Mouse (Mus musculus) gastrocnemius, postnatal 25 days (tissue): ENCODE measurements around the gene Atxn7l3. TPM values are rescaled to one million over a fixed set of nuclear protein-coding genes. Genes with fewer than 3 reads are reported as not detected.
A peak's percentile ranks its signal among the peaks of the same experiment; 100 is the strongest.

Experiments used
- DNase-seq: peaks from one replicate; pipeline ENCODE4 v3.0.0; 2022
- total RNA-seq, 2 experiments: library from RNA; stranded (reverse); gene quantifications; 1 replicate in 1 of 2; 2 replicates in 1 of 2; pipeline ENCODE4 v1.2.3; 2021

Gene Atxn7l3
- total RNA-seq, 2 experiments from 2014 or later: 12.4 to 13.1 TPM

DNA sequence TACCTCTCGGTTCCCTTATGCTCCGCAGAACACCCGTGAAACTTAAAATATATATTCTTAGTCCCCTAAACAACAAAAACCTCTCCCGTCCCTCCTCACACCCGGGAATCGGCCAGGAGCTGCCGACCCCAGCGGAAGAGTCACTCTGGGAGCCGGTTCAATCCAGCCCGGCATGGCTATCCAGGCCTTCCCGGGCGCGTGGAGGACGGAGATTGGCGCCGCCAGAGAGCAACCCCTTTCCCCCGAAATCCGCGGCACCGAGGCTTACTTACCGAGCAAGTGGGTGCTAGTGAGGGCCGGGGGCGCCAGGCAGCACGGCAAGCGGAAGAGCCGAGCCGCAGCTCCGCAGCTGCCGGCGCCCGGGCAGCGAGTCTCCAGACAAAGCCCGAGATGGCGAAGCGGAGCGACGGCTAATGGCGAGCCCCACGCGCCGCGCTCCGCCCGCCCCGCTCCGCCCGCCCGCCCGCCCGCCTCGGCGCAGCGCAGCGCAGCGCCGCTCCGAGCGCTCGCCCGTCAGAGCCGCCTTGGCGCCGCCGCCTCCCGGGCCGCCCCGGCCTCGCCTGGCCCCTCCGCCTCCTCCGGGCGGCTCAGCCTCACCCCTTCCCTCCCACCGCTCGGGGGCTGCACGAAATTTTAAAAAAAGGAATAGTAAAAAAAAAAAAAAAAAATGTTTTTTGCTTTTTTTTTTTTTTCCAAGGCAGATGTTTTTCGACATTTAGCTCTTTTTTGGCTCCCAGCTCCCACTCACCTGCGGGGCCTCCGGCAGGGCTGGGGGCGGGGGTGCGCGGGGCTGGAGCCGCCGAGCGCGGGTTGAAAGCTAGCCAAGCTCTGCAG lies 22.4 kb upstream of the Atxn7l3 start:
- peak; percentile 67 for DNase-seq

DNA sequence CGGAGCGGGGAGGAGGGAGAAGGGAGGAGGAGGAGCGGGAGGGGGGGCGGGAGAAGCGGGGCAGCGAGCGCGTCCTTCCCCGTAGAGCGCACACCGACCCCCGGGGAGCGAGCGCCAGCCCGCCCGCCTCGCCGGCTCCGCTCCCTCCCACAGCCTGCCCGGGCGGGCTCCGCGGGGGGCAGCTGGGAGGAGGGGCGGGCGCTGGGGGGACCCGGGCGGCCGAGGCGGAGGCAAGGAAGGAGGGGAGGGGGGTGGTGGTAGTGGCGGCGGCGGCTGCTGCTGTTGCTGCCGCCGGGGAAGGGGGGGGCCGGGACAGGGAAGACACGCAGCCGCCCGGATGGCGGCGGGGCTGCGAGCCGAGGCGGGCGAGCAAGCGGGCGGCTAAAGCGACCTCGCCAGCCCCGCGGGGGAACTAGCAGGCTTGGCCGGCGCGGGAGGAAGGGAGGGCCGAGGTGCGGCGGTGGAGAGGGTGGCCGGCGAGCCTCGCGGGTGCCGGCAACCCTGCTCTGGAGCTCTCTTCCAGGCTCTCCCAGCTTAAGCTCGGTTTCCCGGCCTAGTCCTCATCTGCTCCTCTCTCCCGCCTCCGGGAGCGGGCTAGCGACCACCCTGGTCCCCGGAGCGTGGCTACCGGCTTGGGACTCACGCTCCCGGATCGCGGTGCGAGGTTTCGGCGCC lies 21.6 kb upstream of the Atxn7l3 start:
- peak; percentile 89 for DNase-seq

DNA sequence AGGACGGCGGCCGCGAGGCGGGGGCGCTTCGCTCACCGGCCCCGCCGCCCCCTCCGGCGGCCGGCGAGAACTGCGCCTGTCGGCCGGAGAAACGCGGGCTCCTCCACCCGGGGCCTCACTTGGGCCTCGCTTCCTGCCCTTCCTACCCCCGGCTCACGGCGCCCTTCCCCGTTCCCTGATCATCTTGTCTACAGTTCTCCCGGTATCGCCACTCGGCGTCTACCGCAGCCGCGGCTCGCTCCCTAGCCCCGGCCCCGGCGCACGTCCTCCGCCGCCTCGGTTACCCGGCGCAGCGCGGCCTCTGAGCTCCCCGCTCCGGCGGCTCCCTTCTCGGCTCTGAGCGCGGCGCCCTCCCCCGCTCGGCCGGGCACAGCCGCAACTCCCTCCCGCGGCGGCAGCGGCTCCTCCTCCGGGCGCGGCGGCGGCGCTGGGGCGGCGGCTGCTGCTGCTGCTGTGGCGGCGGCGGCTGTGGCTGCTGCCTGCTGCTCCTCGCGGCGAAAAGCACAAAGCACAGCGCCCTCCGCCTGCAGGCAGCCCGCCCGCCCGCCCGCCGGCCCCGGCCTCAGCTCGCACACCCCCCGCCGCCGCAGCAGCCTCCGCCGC lies 21.0 kb upstream of the Atxn7l3 start:
- peak; percentile 77 for DNase-seq

DNA sequence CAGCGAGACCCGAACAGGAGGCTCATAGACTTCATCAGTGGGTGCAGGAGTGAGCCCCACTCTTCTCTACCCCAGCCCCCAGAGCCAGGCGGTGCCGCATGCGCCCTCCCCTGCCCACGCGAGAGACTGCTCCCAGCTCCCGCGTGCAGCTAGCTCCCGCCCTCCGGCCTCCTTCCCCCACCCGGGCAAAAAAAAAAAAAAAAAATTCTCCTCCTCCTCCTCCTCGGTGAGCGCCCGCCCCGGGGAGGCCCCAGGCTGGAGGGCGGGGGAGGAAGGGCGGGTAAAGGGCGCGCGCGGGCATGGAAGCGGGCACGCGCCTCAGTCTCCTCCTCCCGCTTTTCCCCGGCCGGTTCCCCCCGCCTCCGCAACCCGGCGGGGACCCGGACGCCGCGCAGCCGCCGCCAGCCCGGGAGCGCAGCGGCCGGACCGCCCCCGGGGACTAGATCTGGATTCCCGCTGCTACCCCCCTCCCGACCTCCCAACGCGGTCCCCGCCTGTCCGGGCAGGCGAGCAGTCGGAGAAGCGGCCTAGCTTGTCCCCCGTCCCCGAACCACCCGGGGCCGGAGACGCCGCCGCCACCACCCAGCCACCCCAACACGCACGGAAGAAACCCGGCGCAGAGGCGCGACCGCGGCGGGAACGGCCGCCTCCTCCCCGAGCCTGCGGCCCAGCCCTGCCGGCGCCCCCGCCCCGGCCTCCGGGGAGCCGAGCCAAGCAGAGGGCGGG lies 20.3 kb upstream of the Atxn7l3 start:
- DNase-seq: peak; percentile 94

DNA sequence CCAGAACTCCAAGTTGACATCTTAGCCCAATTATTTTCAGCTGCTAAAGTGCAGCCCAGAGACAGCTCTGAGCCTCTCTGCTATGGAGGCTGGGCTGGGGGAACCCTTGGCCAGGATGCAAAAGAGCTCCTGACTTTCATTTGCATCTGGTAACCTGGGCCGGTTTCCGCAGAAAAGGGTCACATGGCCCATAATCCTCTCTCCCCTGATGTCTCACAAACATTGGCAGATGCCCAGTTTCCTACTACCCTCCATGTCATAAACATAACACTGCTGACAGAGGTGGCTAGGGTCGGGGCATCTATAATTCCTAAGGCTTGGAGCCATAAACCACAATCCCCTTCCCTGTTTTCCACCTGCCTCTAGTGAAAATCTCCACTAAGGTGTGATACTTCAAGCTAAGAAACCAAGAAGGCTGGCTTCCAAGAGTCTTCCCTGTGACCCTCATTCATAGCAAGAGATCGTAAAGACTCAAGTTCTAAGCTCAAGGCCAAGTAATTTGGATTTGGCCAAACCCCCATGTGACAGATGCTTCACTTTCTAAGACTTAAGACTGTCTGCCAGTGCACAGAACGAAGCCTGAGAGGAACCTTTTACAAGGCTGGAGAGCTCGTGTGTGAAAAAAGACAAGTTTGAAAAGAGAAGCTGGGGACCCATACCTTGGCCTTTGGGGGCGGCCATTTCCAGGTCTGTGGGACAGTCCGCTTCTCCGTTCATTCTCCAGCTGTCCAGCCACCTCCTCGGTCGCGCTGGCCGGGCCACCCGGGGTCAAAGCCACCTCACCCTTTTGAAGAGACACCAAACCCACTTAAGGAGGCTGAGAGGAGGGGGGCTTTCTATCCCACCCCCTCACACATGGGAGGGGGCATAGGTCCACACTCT lies 19.5 kb upstream of the Atxn7l3 start:
- no peak for DNase-seq

DNA sequence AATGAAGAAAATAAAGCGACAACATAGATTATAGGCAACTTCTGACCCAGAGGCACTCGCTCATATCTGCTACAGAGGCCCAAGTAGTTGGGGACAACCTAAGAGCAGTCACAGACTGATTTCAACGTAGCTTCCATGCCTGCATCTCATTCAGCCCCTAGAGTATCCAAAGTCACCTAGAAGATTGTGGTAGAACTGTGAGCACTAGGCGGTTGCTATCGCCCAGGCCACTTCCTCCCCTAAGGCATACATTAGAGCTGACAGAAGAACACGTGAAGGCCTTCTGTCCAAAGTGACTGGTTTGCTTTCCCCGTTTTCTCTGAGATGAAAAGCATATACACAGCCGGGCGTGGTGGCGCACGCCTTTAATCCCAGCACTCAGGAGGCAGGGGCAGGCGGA lies 17.9 kb upstream of the Atxn7l3 start:
- DNase-seq: no peak

DNA sequence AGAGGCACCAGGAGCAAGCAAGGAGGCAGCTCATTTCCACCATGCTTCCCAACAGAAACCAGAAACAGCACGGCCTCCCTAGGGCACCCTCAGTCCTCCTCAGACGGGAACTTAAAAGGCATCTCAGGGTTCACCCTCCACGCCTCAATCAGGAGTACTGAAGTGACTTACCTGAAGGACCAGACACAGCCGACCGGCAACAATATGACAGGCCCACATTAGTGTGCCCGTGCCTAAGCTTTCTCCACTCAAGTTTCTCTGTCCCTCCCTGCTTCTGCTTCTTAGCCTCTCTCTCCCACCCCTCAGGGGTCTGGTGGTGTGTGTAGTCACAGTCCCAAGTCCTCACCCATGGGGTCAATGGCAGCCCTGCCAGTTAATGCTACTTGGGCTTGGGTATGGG lies 16.2 kb upstream of the Atxn7l3 start:
- no peak for DNase-seq

DNA sequence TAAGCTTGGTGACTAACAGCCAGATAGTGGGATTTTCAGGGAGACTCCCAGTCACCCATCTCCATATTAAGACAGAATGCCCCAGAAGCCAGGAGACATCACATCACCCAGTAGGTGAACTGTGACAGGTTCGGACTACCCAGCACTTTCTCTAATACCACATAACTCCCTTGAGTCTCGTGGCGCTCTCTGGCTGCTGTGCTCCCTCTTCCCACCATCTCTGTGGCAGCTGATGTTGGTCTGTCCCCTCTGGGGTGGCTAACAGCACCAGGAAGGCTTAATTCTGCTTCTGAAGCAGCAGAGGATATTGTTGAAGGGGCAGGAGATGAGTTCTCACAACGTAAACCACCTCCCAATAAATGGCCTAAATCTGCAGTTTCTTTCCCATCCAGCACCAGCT lies 15.5 kb upstream of the Atxn7l3 start:
- no peak for DNase-seq

DNA sequence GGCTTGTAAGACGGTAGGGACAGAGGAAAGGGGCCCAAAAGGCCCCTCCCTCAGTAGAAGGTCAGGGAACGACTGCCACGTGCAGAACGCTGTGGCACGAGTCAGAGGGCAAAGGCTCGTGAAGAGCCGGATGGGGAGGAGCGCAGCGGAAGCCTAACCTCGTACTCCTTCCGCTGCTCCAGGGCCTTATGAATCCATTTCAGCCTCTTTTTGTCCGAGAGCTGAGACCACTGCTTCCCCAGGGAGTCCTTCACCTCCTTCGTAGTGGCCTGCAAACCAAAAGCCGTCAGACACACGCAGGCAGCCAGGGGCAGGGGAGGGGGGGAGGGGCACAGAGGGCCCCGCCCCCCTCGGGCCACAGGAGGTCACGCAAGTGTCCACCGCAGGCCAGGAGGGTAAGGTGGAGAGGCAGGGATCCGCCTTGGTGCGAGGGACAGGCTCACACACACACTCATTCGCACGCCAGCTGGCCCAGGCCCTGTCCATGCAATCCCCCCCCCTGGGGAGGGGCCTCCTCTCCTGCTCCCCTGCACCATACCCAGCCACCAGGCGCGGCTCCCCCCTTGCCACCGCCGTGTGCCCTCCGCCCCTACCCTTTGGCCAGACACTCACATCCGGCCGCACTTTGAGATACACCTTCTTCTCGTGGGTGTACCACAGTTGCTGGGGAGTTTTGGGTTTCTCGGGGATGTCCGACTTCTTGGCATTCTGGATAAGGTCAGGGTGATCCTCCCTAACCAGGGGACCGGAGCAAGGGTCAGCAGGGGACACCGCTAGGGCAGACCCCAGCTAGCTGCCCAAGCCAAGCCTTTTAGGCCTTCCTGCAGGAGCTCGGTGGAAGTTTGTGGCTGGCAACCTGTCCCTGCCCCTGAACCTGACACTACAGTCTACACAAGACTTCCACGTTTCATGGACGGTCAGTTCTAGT lies 14.6 kb upstream of the Atxn7l3 start:
- DNase-seq: no peak

DNA sequence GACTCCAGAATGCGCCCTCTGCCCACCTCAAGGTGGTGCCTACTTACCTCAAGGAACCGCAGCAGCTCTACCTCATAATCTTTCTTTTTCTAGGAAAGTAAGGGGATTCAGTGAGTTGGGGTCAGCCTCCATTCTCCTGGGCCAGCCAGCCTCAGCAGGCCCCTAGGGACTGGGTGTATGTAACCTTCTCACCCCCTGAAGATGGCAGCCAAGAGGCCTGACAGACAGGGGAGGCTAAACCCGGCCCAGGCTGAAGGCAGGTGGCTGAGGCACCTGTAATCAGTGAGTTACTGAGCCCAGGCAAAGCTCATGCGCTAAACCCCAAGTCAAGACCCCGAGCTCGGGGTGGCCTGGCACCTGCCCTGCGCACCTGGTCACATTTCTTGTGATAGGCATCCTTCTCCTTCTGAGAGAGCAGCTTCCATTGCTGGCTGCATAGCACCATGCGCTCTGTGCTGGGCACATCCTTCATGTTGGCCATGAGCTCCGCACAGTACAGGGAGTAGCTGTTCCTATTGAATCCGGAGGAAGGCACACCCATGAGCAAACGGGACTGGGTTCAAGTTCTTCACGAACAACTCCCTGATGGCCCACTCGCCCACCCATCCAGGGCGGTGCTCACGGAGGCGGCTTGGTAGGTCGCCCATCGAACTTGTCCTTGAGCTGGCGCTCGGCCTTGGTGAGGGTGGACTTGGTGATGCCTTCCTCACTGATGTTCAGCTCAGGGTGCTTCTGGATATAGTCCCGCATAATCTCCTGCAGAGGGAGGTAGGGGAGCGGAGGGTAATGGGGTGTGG lies 13.6 kb upstream of the Atxn7l3 start:
- DNase-seq: no peak

DNA sequence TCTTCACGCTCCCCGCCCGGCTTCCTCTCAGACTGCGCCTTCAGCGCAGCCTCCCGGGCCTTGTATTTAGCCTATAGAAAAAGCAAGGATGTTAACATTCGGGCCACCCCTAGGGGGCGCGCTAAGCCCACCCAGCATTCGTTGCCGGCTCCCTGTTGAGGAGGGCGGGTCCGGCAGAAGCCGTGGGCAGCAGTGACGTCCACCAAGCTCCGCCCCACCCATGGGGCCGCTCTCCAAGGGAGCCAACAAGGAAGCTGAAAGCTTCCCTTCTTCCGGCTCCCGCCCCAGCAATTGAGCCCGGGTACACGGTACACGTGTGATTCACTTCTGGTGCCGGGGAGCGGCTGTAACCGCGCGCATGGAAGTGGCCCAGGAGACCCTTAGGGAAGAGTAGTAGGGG lies 12.5 kb upstream of the Atxn7l3 start:
- peak; percentile 95 for DNase-seq

DNA sequence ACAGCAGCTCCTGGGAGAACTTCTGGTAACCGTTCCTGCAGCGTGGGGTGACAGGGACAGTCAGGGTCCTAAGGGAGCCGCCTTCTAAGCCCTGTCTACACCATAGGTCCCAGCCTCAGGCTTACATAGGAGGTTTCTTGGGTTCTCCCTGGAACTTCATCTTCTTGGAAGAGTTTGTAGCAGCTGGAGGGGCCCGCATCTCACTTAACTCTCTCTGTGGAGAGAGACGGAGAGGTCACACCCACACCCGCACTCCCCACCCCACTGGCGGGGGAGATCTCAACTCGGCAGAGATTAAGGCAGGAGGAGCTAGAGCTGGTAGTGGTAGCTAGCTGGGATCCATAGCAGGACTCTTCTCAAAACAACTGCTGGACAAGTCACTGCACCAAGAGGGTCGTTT lies 11.7 kb upstream of the Atxn7l3 start:
- no peak for DNase-seq

DNA sequence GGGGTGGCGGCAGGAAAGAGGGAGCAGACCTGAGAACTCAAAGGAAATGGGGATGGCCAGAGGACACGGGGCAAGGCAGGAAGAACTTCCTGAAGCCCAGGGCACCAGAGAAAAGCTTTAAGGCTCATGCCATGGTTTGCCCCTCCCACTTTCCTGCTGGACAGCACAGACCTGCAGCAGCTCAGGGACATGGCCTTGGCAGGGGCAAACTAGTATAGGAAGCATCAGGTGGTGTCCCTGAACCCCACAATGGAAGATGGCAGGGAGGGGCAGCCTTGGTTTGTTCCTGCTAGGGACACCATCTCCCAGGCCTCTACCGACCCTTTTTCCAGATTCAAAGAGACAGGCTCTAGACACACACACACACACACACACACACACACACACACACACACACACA lies 8.9 kb upstream of the Atxn7l3 start:
- no peak for DNase-seq

DNA sequence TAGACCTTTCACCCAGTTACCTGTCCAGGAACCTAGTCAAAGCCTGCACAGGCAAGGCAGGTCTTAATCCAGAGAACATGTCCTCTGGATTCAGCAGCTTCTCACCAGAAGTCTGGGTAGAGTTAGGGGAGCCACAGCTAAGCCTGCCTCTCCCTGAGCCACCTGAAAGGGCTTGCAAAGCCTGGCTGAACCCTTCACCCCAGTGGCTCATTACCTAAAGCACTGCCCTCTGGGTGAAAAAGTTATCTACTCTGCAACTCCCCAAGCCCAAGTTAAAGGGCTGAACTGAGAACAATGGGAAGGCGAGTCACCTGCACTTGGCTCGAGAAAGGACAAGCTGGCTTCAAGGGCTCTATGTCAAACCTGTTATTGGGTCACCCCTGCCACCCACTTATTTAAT lies 7.7 kb upstream of the Atxn7l3 start:
- DNase-seq: no peak

DNA sequence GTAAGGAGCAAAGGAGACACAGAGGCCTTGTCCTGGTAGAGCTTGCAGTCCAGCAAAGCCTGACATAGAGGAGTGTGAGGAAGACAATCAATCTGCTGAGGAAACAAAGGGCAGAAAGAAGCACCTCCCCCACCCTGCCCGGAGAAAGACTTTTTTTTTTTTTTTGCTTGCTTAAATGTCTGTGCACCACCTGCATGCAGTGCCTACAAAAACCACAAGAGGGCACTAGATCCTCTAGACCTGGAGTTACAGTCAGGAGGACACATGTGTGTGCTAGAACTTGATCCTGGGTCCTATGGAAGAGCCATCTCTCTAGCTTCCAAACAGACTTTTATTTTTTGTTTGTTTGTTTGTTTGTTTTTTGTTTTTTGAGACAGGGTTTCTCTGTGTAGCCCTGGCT lies 3.4 kb upstream of the Atxn7l3 start:
- DNase-seq: no peak

DNA sequence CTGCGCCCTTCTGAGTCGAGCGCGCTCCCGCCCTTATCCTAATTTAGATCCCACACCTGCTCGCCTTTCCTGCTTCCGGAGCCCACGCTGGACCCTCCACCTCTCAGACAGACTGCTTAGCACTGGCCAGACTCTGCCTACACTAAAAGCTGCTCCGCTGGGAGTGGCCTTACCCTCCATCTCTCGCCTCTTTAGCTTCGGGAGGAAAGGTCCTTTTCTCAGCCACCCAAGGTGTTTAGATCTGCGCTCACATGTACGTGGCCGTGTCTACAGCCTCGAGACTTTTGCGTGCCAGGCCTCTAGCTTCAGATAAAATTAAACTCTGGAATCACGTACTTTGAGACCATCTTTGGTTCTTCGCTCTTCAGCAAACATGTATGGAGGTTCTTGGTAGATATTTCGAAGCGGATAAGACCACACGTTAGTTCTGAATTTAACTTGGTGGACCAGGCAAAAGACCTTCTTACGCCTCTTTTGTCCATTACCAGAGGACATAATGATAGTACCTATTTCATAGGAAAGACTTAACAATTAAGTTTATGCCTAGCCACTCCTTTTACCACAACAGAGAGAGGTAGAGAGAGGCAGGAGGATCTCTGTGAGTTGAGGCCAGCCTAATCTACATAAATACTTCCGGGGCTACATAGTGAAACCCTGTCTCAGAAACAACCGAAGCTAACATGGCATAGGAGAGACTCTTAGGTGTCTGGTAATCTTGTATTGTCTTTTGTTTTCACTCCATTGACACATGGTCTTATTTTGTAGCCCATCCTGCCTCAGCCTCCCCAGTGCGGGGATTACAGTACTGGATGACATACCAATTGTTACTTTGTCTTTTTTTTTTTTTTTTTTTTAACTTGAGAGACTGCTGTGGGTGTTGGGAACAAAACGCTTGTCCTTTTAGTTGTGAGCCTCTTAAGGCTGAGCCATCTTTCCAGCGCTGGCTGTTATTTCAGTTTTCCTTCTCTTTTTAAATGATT lies 1.4 kb upstream of the Atxn7l3 start:
- no peak for DNase-seq

DNA sequence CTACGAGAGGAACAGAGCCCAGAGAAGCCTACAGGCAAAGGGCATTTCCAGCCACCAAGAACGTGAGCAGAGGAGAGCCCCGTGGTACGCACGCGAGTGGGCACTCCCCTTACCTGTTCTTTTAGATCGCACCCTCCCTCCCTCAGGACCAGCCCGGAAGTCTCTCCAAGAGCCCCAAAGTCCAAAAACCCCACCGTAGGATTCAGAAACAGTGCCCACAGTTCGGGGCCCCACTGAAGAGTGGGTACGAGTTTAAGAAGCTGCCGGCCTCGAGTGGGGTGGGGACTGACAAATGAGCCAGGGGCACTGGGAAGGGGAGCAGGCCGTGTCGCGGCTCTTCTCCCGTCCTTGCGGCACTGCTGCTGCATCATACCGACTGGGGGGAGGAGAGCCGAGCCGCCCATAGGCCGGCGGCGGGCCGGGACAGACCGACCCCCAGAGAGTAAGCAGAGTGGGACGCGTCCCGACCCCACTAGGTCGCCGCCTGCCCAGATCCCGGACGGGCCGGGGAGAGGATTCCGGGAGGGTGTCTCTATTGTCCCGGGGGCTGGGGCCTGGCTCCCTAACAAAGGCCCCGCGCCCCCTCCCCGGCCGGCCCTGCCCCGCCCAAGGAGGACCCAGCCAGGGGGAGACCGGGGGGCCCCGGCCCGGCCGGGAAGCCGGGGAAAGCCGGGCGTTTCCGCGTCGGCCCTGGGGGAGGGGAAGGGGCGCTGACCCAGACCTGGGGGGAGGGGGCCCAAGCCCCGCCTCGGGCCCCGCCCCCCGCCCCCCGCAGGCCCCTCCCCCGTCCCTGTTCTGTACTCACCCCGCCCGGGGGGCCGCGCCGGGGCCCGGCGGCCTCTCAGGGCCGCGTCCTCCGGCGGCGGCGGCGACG lies 596 bp downstream of the Atxn7l3 start:
- peak; percentile 76 for DNase-seq
